Mouse (Mus musculus) liver, embryonic 14.5 days (tissue): Measurements from ENCODE around the gene Artn.

Experiments used
- CTCF ChIP-seq: IDR thresholded peaks from 2 replicates; pipeline ENCODE4 v1.5.1; 2016; ENCODE audit warnings: antibody characterized with exemption, low read depth, control low read depth
- EP300 ChIP-seq: IDR thresholded peaks from 2 replicates; pipeline ENCODE4 v1.6.1; 2016; ENCODE audit warnings: antibody characterized with exemption, low read depth

GRCm38 (mm10) chr4:117896031-117896430 lies 33.5 kb downstream of the Artn start:
- TF ChIP-seq CTCF (no peak), EP300 (no peak)
